Comparison of ENCODE assay signal across 8 mouse cellular contexts in genomic region chr9:44066785-44067225, GRCm38 (mm10). TPM values are rescaled to one million over a fixed set of nuclear protein-coding genes. Genes with fewer than 3 reads are reported as not detected.
DNase-seq lines count a peak whose midpoint lies in the region; ATAC-seq lines count a peak whose summit lies in the region.

Gene Usp2 (plus strand): TSS chr9:44067021.

- peak; percentile 95 for DNase-seq in WW6 (ENCODE audit: low read depth, low spot score)
- DNase-seq in cerebellum, postnatal 4 days (ENCODE audit: low spot score in 2 of 2) = peak; percentile 99 to 100
- peak; percentile 100 for DNase-seq in gastrocnemius, adult 18-20 months (ENCODE audit: low spot score)
- DNase-seq in left cerebral cortex, adult 18-20 months (ENCODE audit: low spot score in 2 of 2) = peak; percentile 100
- DNase-seq in right cerebral cortex, adult 2 months (ENCODE audit: low spot score in 2 of 2) = peak; percentile 100
- peak; percentile 99 for DNase-seq in urinary bladder, postnatal 14 days (ENCODE audit: low spot score)

- H3K4me3 ChIP-seq in hindbrain, embryonic 16.5 days (ENCODE audit: low read length) = peak within 1 kb of the TSS; percentile 50

- no peaks in the 10 kb centered on the region for H3K4me1 ChIP-seq in hindbrain, embryonic 16.5 days (ENCODE audit: control insufficient read depth, insufficient read depth, low read depth, low read length)

- H3K4me2 ChIP-seq in hindbrain, embryonic 16.5 days (ENCODE audit: low read length) = peak within 1 kb of the TSS; percentile 89

- no peaks in the 10 kb centered on the region for H3K9me3 ChIP-seq in hindbrain, embryonic 16.5 days (ENCODE audit: control insufficient read depth, low read length)

- ATAC-seq in hindbrain, embryonic 16.5 days = peak; percentile 98
- ATAC-seq in megakaryocyte, adult 5-6 weeks (ENCODE audit: poor library complexity, severe bottlenecking) = peak; percentile 99

- no peaks in the 10 kb centered on the region for H3K27me3 ChIP-seq in hindbrain, embryonic 16.5 days (replicated peaks; ENCODE audit: control insufficient read depth, insufficient read depth, low read length)

- WGBS in hindbrain, embryonic 16.5 days = under 1% methylated on average over 34 of the region's 38 CpGs

- H3K36me3 ChIP-seq in hindbrain, embryonic 16.5 days (ENCODE audit: control insufficient read depth, insufficient read depth, low read length) = no peaks in the 10 kb centered on the region

- peak within 1 kb of the TSS; percentile 7; the same call in 1 of the 2 replicates for H3K27ac ChIP-seq in hindbrain, embryonic 16.5 days (ENCODE audit: low read depth, low read length)

- H3K9ac ChIP-seq in hindbrain, embryonic 16.5 days (ENCODE audit: low read depth, low read length) = peak within 1 kb of the TSS; percentile 64

RNA-seq across cellular contexts. Expression of gene Usp2, which starts in this region (rescaled TPM):
- 100 to 1,000 TPM; 125 to 221 TPM for total RNA-seq in gastrocnemius, adult 18-20 months (2021)
- polyA plus RNA-seq in hindbrain, embryonic 16.5 days (2015; fragmentation: Nextera tagmentation; extraction: Ambion mirVana) = 12.8 and 18.6 TPM in 2 replicates
- 10 to 100 TPM; 79.1 to 86.3 TPM for total RNA-seq in left cerebral cortex, adult 18-20 months (2021)
- 1.3 and 4.5 TPM in 2 replicates for total RNA-seq in megakaryocyte, adult 5-6 weeks (2015)
- 1.1 and 1.3 TPM in 2 replicates for total RNA-seq in megakaryocyte, adult 5-6 weeks (2017)

Comparison
In these comparisons a context has a peak if more than half of its experiments do, and no peak if none do; other contexts are left out.
1. Peak in every context shown above with its lines: DNase-seq, ATAC-seq, H3K4me3 ChIP-seq and H3K27ac ChIP-seq.
2. RNA of gene Usp2 (total RNA-seq): 125 to 221 TPM in gastrocnemius, adult 18-20 months and 79.1 to 86.3 TPM in left cerebral cortex, adult 18-20 months; 1.1 to 4.5 TPM in megakaryocyte, adult 5-6 weeks; every median in the first group is over 10 times any median in the second.